Mouse (Mus musculus): ENCODE measurements around the gene Fbxo34.

DNA sequence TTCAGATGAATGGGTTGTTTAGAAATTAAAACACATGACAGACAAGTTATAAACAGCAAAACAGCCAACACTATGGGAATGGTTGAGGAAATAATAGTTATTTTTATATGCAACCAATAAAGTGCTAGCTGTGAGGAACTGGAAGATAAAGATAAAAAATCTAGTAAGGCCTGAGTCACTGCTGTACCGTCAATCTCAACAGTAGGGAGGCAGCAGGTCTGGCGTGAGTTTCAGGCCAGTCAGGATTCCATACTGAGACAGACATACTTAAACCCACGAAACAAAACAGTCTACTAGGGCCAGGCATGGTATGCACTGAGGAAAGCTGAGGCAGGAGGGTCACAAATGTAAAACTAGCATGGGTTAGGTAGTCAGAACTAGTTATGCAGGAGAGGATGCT, 78.1 kb downstream of the Fbxo34 start:
- TF ChIP-seq CTCF (IDR thresholded peaks at IDR 0.05; ENCODE audit: borderline replicate concordance, control insufficient read depth, extremely low read depth, insufficient read depth, low read length, poor library complexity) (no peak), POLR2A (IDR thresholded peaks at IDR 0.05; ENCODE audit: control insufficient read depth, extremely low read depth, insufficient read depth, low read length, poor library complexity) (no peak)
